Mouse (Mus musculus) urinary bladder, postnatal 4 days (tissue): ENCODE measurements around the gene Klra3.
"Not testable (repeated sequence)": the region's sequence is repeated elsewhere in the genome, so short reads cannot be mapped to it uniquely, and the experiment has no call there.

Experiments used
- DNase-seq, 2 experiments: peaks; one replicate each; pipeline ENCODE4 v3.0.0; 2021 to 2022; ENCODE audit warnings: low spot score in 2 of 2

The Klra3 gene

GRCm38 (mm10) chr6:130337411-130337810 lies at the start of gene Klra3:
Gene Klra3 (minus strand): TSS chr6:130337574.
- DNase-seq = no peak

- no peak for DNase-seq
These were observed 49.4 kb upstream of the Klra3 start, which contains the start of gene Klra1 for GRCm38 (mm10) chr6:130386750-130387149. Gene Klra1 (minus strand): TSS chr6:130386874.

DNA sequence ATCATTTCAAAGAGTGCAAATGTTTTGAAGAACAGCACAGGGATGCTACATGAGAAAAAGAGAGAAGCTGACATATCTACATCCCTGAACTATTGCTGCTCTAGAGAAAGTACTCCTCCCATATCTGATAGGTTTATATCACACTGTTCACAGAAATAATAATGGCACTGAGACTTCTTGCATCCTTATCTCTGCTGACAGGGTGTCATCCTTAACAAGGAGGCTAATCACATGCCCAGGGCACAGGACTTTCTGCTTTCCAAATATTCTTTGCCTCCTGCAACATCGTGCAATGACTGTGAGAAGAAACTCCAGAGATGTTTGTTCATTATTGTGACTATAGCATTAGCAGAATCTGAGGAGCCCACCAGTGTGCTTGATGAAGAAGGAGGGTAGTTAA lies 48.4 kb upstream of the Klra3 start:
- no peak for DNase-seq

GRCm38 (mm10) chr6:130382375-130382774 lies 45.0 kb upstream of the Klra3 start:
- no peak for DNase-seq

DNA sequence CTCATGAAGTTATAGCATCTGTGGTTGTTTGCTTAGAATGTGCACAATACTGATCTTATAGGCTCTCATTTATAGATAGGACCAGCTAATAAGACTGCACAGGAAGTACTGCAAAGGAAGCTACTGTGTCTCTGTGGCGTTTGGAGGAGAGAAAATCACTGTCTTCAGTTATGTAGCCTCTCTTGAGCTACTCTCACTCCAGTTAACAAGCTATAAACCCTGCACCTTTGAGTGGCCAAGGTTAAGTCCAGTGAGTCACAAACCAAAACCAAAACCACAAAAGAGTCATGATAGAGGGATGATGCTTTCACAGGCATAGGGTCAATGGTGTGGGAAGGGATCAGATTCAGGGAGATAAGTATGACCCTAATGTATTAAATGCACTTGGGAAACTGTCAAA lies 8.0 kb upstream of the Klra3 start:
- not testable (repeated sequence) for DNase-seq

DNA sequence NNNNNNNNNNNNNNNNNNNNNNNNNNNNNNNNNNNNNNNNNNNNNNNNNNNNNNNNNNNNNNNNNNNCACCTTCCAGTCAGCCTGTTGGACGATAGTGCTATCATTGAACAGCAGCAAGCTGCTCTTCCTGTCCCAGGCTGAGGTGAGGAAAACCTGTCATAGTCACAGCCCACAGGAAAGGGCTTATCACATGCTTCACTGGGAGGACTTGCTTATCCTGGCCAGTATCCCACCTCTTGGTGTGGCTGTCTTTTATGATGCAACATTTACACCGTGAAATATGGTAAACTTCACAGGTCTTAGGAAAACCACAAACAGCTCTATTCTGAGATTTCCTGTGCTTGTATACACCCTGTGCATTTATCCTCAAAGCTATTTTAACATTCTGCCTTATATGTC lies 4.6 kb upstream of the Klra3 start:
- DNase-seq = not testable (repeated sequence)

- DNase-seq = no peak
These were observed 49.3 kb downstream of the Klra3 start for GRCm38 (mm10) chr6:130287984-130288649.

- not testable (repeated sequence) for DNase-seq
These were observed 55.5 kb downstream of the Klra3 start, which contains the start of gene Klra10 for GRCm38 (mm10) chr6:130281828-130282227. Gene Klra10 (minus strand): TSS chr6:130281928.
